Mouse (Mus musculus): ENCODE measurements around the gene Slc39a11.
"Not testable (repeated sequence)": the region's sequence is repeated elsewhere in the genome, so short reads cannot be mapped to it uniquely, and the experiment has no call there.

Slc39a11 gene

GRCm38 (mm10) chr11:113597632-113598031 lies 52.2 kb downstream of the Slc39a11 start:
- no peak for DNase-seq (ENCODE audit: low spot score)

GRCm38 (mm10) chr11:113595144-113595543 lies 54.7 kb downstream of the Slc39a11 start:
- DNase-seq (ENCODE audit: low spot score), result no peak

GRCm38 (mm10) chr11:113588936-113589335 lies 60.9 kb downstream of the Slc39a11 start:
- DNase-seq (ENCODE audit: low spot score), result no peak

GRCm38 (mm10) chr11:113586423-113586822 lies 63.5 kb downstream of the Slc39a11 start:
- DNase-seq (ENCODE audit: low spot score), result no peak

GRCm38 (mm10) chr11:113583879-113584661 lies 65.8 kb downstream of the Slc39a11 start:
- no peak for DNase-seq (ENCODE audit: low spot score)

- no peak for DNase-seq (ENCODE audit: low spot score)
These were observed 72.7 kb downstream of the Slc39a11 start for GRCm38 (mm10) chr11:113577221-113577620.

- DNase-seq (ENCODE audit: low spot score), result no peak
These were observed 77.2 kb downstream of the Slc39a11 start for GRCm38 (mm10) chr11:113572641-113573040.

- no peak for DNase-seq (ENCODE audit: low spot score)
These were observed 78.3 kb downstream of the Slc39a11 start for GRCm38 (mm10) chr11:113571616-113572015.

GRCm38 (mm10) chr11:113568999-113569398 lies 80.9 kb downstream of the Slc39a11 start:
- DNase-seq (ENCODE audit: low spot score), result no peak

- not testable (repeated sequence) for DNase-seq (ENCODE audit: low spot score)
These were observed 82.0 kb downstream of the Slc39a11 start for GRCm38 (mm10) chr11:113567926-113568325.

GRCm38 (mm10) chr11:113565006-113565995 lies 84.6 kb downstream of the Slc39a11 start:
- peak; percentile 81 for DNase-seq (ENCODE audit: low spot score)

GRCm38 (mm10) chr11:113562326-113562725 lies 87.6 kb downstream of the Slc39a11 start:
- no peak for DNase-seq (ENCODE audit: low spot score)

- no peak for DNase-seq (ENCODE audit: low spot score)
These were observed 89.7 kb downstream of the Slc39a11 start for GRCm38 (mm10) chr11:113560150-113560549.

GRCm38 (mm10) chr11:113558505-113558904 lies 91.4 kb downstream of the Slc39a11 start:
- no peak for DNase-seq (ENCODE audit: low spot score)

- DNase-seq (ENCODE audit: low spot score), result no peak
These were observed 93.7 kb downstream of the Slc39a11 start for GRCm38 (mm10) chr11:113556142-113556541.

- DNase-seq (ENCODE audit: low spot score), result no peak
These were observed 95.0 kb downstream of the Slc39a11 start for GRCm38 (mm10) chr11:113554701-113555360.

- no peak for DNase-seq (ENCODE audit: low spot score)
These were observed 95.7 kb downstream of the Slc39a11 start for GRCm38 (mm10) chr11:113554194-113554593.

GRCm38 (mm10) chr11:113553605-113554004 lies 96.3 kb downstream of the Slc39a11 start:
- no peak for DNase-seq (ENCODE audit: low spot score)

GRCm38 (mm10) chr11:113552539-113552938 lies 97.3 kb downstream of the Slc39a11 start:
- DNase-seq (ENCODE audit: low spot score), result no peak

GRCm38 (mm10) chr11:113546217-113546877 lies 103.5 kb downstream of the Slc39a11 start:
- DNase-seq (ENCODE audit: low spot score), result no peak

- DNase-seq (ENCODE audit: low spot score), result no peak
These were observed 105.8 kb downstream of the Slc39a11 start for GRCm38 (mm10) chr11:113544017-113544640.

Data from ovary, postnatal 36 days (tissue).